Mouse (Mus musculus): ENCODE measurements around the gene Gimap7. TPM values are rescaled to one million over a fixed set of nuclear protein-coding genes. Genes with fewer than 3 reads are reported as not detected.

Gimap7 gene
- polyA plus RNA-seq, 1 experiment: not detected

GRCm38 (mm10) chr6:48737053-48737452 is 18.6 kb downstream of the Gimap7 start:
- Histone ChIP-seq H3K27ac (ENCODE audit: insufficient read depth, low read length) (no peak overlapping the region), H3K9ac (ENCODE audit: low read depth, poor library complexity, severe bottlenecking) (no peak overlapping the region), H3K9me3 (replicated peaks; ENCODE audit: control insufficient read depth, insufficient read depth, low read length, poor library complexity, severe bottlenecking) (no peaks in the 10 kb centered on the region), H3K36me3 (ENCODE audit: control insufficient read depth, insufficient read depth, low read length, poor library complexity, severe bottlenecking) (no peaks in the 10 kb centered on the region), H3K4me1 (ENCODE audit: control insufficient read depth, insufficient read depth, low read length) (no peaks in the 10 kb centered on the region), H3K4me3 (ENCODE audit: low read depth, low read length) (no peak overlapping the region), H3K27me3 (ENCODE audit: control insufficient read depth, insufficient read depth, low read length, poor library complexity, severe bottlenecking) (no peaks in the 10 kb centered on the region; the same call in 1 of the 2 replicates)
- TF ChIP-seq CTCF (IDR thresholded peaks at IDR 0.05; ENCODE audit: low read depth, low read length) (no peak), EP300 (IDR thresholded peaks at IDR 0.05; ENCODE audit: insufficient read depth, low read depth, low read length) (no peak), POLR2A (IDR thresholded peaks at IDR 0.05; ENCODE audit: insufficient read depth, low read length) (no peak)

- H3K4me1 ChIP-seq (ENCODE audit: control insufficient read depth, insufficient read depth, low read length): no peaks in the 10 kb centered on the region
- H3K9me3 ChIP-seq (replicated peaks; ENCODE audit: control insufficient read depth, insufficient read depth, low read length, poor library complexity, severe bottlenecking): no peaks in the 10 kb centered on the region
- no peak for TF ChIP-seq POLR2A (IDR thresholded peaks at IDR 0.05; ENCODE audit: insufficient read depth, low read length)
- no peak for TF ChIP-seq CTCF (IDR thresholded peaks at IDR 0.05; ENCODE audit: low read depth, low read length)
- no peak for TF ChIP-seq EP300 (IDR thresholded peaks at IDR 0.05; ENCODE audit: insufficient read depth, low read depth, low read length)
- no peaks in the 10 kb centered on the region for H3K36me3 ChIP-seq (ENCODE audit: control insufficient read depth, insufficient read depth, low read length, poor library complexity, severe bottlenecking)
- no peaks in the 10 kb centered on the region; the same call in 1 of the 2 replicates for H3K27me3 ChIP-seq (ENCODE audit: control insufficient read depth, insufficient read depth, low read length, poor library complexity, severe bottlenecking)
- H3K27ac ChIP-seq (ENCODE audit: insufficient read depth, low read length): no peak overlapping the region
- H3K4me3 ChIP-seq (ENCODE audit: low read depth, low read length): no peak overlapping the region
- H3K9ac ChIP-seq (ENCODE audit: low read depth, poor library complexity, severe bottlenecking): no peak overlapping the region
Measured at GRCm38 (mm10) chr6:48737688-48738087, 19.3 kb downstream of the Gimap7 start.

- Histone ChIP-seq H3K9me3 (replicated peaks; ENCODE audit: control insufficient read depth, insufficient read depth, low read length, poor library complexity, severe bottlenecking) (no peaks in the 10 kb centered on the region), H3K9ac (ENCODE audit: low read depth, poor library complexity, severe bottlenecking) (no peak within 1 kb of the TSS), H3K27ac (ENCODE audit: insufficient read depth, low read length) (no peak within 1 kb of the TSS), H3K36me3 (ENCODE audit: control insufficient read depth, insufficient read depth, low read length, poor library complexity, severe bottlenecking) (no peaks in the 10 kb centered on the region), H3K27me3 (ENCODE audit: control insufficient read depth, insufficient read depth, low read length, poor library complexity, severe bottlenecking) (no peaks in the 10 kb centered on the region; the same call in 1 of the 2 replicates), H3K4me1 (ENCODE audit: control insufficient read depth, insufficient read depth, low read length) (no peaks in the 10 kb centered on the region), H3K4me3 (ENCODE audit: low read depth, low read length) (no peak within 1 kb of the TSS)
- TF ChIP-seq CTCF (IDR thresholded peaks at IDR 0.05; ENCODE audit: low read depth, low read length) (no peak), POLR2A (IDR thresholded peaks at IDR 0.05; ENCODE audit: insufficient read depth, low read length) (no peak), EP300 (IDR thresholded peaks at IDR 0.05; ENCODE audit: insufficient read depth, low read depth, low read length) (no peak)
Measured at GRCm38 (mm10) chr6:48738961-48739779, 20.7 kb downstream of the Gimap7 start, which contains the start of gene Gimap1. Gene Gimap1 (plus strand): TSS chr6:48739054.

GRCm38 (mm10) chr6:48739780-48740055 is 21.3 kb downstream of the Gimap7 start:
- Histone ChIP-seq H3K4me3 (ENCODE audit: low read depth, low read length) (no peak overlapping the region), H3K9ac (ENCODE audit: low read depth, poor library complexity, severe bottlenecking) (no peak overlapping the region)

GRCm38 (mm10) chr6:48740501-48741169 is 22.2 kb downstream of the Gimap7 start:
- no peaks in the 10 kb centered on the region; the same call in 1 of the 2 replicates for H3K27me3 ChIP-seq (ENCODE audit: control insufficient read depth, insufficient read depth, low read length, poor library complexity, severe bottlenecking)
- H3K9ac ChIP-seq (ENCODE audit: low read depth, poor library complexity, severe bottlenecking): no peak overlapping the region
- no peaks in the 10 kb centered on the region for H3K9me3 ChIP-seq (replicated peaks; ENCODE audit: control insufficient read depth, insufficient read depth, low read length, poor library complexity, severe bottlenecking)
- H3K4me3 ChIP-seq (ENCODE audit: low read depth, low read length): no peak overlapping the region
- no peak overlapping the region for H3K27ac ChIP-seq (ENCODE audit: insufficient read depth, low read length)
- no peaks in the 10 kb centered on the region for H3K4me1 ChIP-seq (ENCODE audit: control insufficient read depth, insufficient read depth, low read length)
- TF ChIP-seq EP300 (IDR thresholded peaks at IDR 0.05; ENCODE audit: insufficient read depth, low read depth, low read length) (no peak), POLR2A (IDR thresholded peaks at IDR 0.05; ENCODE audit: insufficient read depth, low read length) (no peak), CTCF (IDR thresholded peaks at IDR 0.05; ENCODE audit: low read depth, low read length) (no peak)
- no peaks in the 10 kb centered on the region for H3K36me3 ChIP-seq (ENCODE audit: control insufficient read depth, insufficient read depth, low read length, poor library complexity, severe bottlenecking)

More at GRCm38 (mm10) chr6:48739780-48740055, 21.3 kb downstream of the Gimap7 start:
- Histone ChIP-seq H3K36me3 (ENCODE audit: control insufficient read depth, insufficient read depth, low read length, poor library complexity, severe bottlenecking) (no peaks in the 10 kb centered on the region), H3K4me1 (ENCODE audit: control insufficient read depth, insufficient read depth, low read length) (no peaks in the 10 kb centered on the region), H3K27ac (ENCODE audit: insufficient read depth, low read length) (no peak overlapping the region), H3K9me3 (replicated peaks; ENCODE audit: control insufficient read depth, insufficient read depth, low read length, poor library complexity, severe bottlenecking) (no peaks in the 10 kb centered on the region), H3K27me3 (ENCODE audit: control insufficient read depth, insufficient read depth, low read length, poor library complexity, severe bottlenecking) (no peaks in the 10 kb centered on the region; the same call in 1 of the 2 replicates)
- no peak for TF ChIP-seq CTCF (IDR thresholded peaks at IDR 0.05; ENCODE audit: low read depth, low read length)
- TF ChIP-seq EP300 (IDR thresholded peaks at IDR 0.05; ENCODE audit: insufficient read depth, low read depth, low read length): no peak
- no peak for TF ChIP-seq POLR2A (IDR thresholded peaks at IDR 0.05; ENCODE audit: insufficient read depth, low read length)

- TF ChIP-seq CTCF (IDR thresholded peaks at IDR 0.05; ENCODE audit: low read depth, low read length) (no peak), POLR2A (IDR thresholded peaks at IDR 0.05; ENCODE audit: insufficient read depth, low read length) (no peak), EP300 (IDR thresholded peaks at IDR 0.05; ENCODE audit: insufficient read depth, low read depth, low read length) (no peak)
- no peak overlapping the region for H3K4me3 ChIP-seq (ENCODE audit: low read depth, low read length)
- no peaks in the 10 kb centered on the region for H3K27me3 ChIP-seq (ENCODE audit: control insufficient read depth, insufficient read depth, low read length, poor library complexity, severe bottlenecking)
- no peaks in the 10 kb centered on the region for H3K36me3 ChIP-seq (ENCODE audit: control insufficient read depth, insufficient read depth, low read length, poor library complexity, severe bottlenecking)
- no peak overlapping the region for H3K27ac ChIP-seq (ENCODE audit: insufficient read depth, low read length)
- no peaks in the 10 kb centered on the region for H3K4me1 ChIP-seq (ENCODE audit: control insufficient read depth, insufficient read depth, low read length)
- no peak overlapping the region for H3K9ac ChIP-seq (ENCODE audit: low read depth, poor library complexity, severe bottlenecking)
- no peaks in the 10 kb centered on the region for H3K9me3 ChIP-seq (replicated peaks; ENCODE audit: control insufficient read depth, insufficient read depth, low read length, poor library complexity, severe bottlenecking)
Measured at GRCm38 (mm10) chr6:48741273-48741672, 22.9 kb downstream of the Gimap7 start.
